Mouse (Mus musculus) thymus, adult 2 months (tissue): ENCODE results near the gene Pla2g12b.

Source experiments
- CTCF ChIP-seq: fragments of 200-500 bp; IDR thresholded peaks from 2 replicates; pipeline ENCODE4 v1.5.1; 2012; ENCODE audit warnings: mild to moderate bottlenecking, control low read depth, low read length, moderate library complexity, borderline replicate concordance; ENCODE audit not compliant: control insufficient read depth, poor library complexity, insufficient read depth; ENCODE audit errors: extremely low read depth
- POLR2A ChIP-seq: fragments of 200-500 bp; IDR thresholded peaks from 2 replicates; pipeline ENCODE4 v1.6.1; 2012; ENCODE audit warnings: mild to moderate bottlenecking, low read length, control low read depth, moderate library complexity; ENCODE audit not compliant: control insufficient read depth, poor library complexity, insufficient read depth; ENCODE audit errors: extremely low read depth

- no peak for TF ChIP-seq POLR2A
- TF ChIP-seq CTCF, result no peak
Observed at GRCm38 (mm10) chr10:59430701-59431218, 27.3 kb downstream of the Pla2g12b start.
